Mouse (Mus musculus) CH12.LX (cell line): ENCODE measurements at regions not wholly inside any gene's neighbourhood (a gene's known extent, or its start where the extent isn't known, plus 50 kb on each side); places are given as distances from the start of the nearest gene placed in this dataset.

Experiments used
- DNase-seq: peaks from one replicate; pipeline ENCODE4 v3.0.0-alpha.2; 2013; ENCODE audit errors: extremely low read depth
- H3K27ac ChIP-seq: 2 replicates; pipeline ENCODE4 v1.5.1; 2012; ENCODE audit warnings: low read depth, mild to moderate bottlenecking, control low read depth, moderate library complexity; ENCODE audit not compliant: insufficient read depth
- H3K27me3 ChIP-seq: replicated peaks from 2 replicates; pipeline ENCODE3; 2012; ENCODE audit warnings: inconsistent platforms
- H3K36me3 ChIP-seq, 2 experiments: replicated peaks in 1 of 2; 2 replicates each; pipeline versions ENCODE3 to v1.6.1; 2012; ENCODE audit warnings: inconsistent platforms in 1 of 2, low read length in 1 of 2, mild to moderate bottlenecking in 1 of 2, mixed read lengths in 1 of 2, moderate library complexity in 1 of 2; ENCODE audit not compliant: control insufficient read depth in 1 of 2, insufficient read depth in 1 of 2
- H3K4me1 ChIP-seq, 2 experiments: 2 replicates each; pipeline ENCODE4 v1.6.1; 2012; ENCODE audit warnings: inconsistent platforms in 1 of 2, moderate library complexity in 1 of 2; ENCODE audit not compliant: insufficient read depth in 2 of 2, control insufficient read depth in 1 of 2
- H3K4me2 ChIP-seq: 2 replicates; pipeline ENCODE4 v1.6.1; 2012; ENCODE audit warnings: low read depth, mild to moderate bottlenecking, control low read depth; ENCODE audit not compliant: poor library complexity, insufficient read depth, severe bottlenecking
- H3K4me3 ChIP-seq, 3 experiments: fragments of 150-350 bp in 1 of 3; sonication (generic) in 1 of 3; replicated peaks in 1 of 3; 2 replicates each; pipeline versions ENCODE3 to v1.5.1; 2011 to 2012; ENCODE audit warnings: low read depth in 2 of 3, low read length in 2 of 3, mild to moderate bottlenecking in 2 of 3, moderate library complexity in 2 of 3, control low read depth in 1 of 3, improper control_type of control experiment in 1 of 3, inconsistent platforms in 1 of 3, mixed read lengths in 1 of 3; ENCODE audit not compliant: poor library complexity in 1 of 3
- H3K79me2 ChIP-seq: replicated peaks from 2 replicates; pipeline ENCODE4 v1.6.1; 2012; ENCODE audit warnings: mild to moderate bottlenecking, moderate library complexity; ENCODE audit not compliant: control insufficient read depth, poor library complexity, insufficient read depth, severe bottlenecking; ENCODE audit errors: extremely low read depth
- H3K9ac ChIP-seq: 2 replicates; pipeline ENCODE4 v1.6.1; 2012; ENCODE audit warnings: low read depth, mild to moderate bottlenecking, control low read depth, moderate library complexity; ENCODE audit not compliant: insufficient read depth
- H3K9me3 ChIP-seq: replicated peaks from 2 replicates; pipeline ENCODE3; 2012; ENCODE audit warnings: low read length, inconsistent platforms, mixed read lengths
- BHLHE40 ChIP-seq: IDR thresholded peaks from 2 replicates; pipeline ENCODE4 v1.6.1; 2011; ENCODE audit warnings: mild to moderate bottlenecking, low read depth, low read length, improper control_type of control experiment
- CHD1 ChIP-seq: IDR thresholded peaks from 2 replicates; pipeline ENCODE4 v1.6.1; 2012; ENCODE audit warnings: low read depth, low read length, improper control_type of control experiment, inconsistent platforms
- CHD2 ChIP-seq: IDR thresholded peaks from 2 replicates; pipeline ENCODE4 v1.6.1; 2011; ENCODE audit warnings: low read length, improper control_type of control experiment
- CTCF ChIP-seq, 2 experiments: IDR thresholded peaks in 1 of 2; conservative IDR thresholded peaks in 1 of 2; 2 replicates each; pipeline ENCODE4 v1.5.1; 2011 to 2012; ENCODE audit warnings: low read depth in 2 of 2, low read length in 2 of 2, improper control_type of control experiment in 1 of 2, inconsistent platforms in 1 of 2, mild to moderate bottlenecking in 1 of 2, moderate library complexity in 1 of 2
- ELF1 ChIP-seq: IDR thresholded peaks from 2 replicates; pipeline ENCODE4 v1.6.1; 2014; ENCODE audit warnings: low read depth, mild to moderate bottlenecking, inconsistent platforms, low read length, improper control_type of control experiment
- EP300 ChIP-seq: IDR thresholded peaks from 2 replicates; pipeline ENCODE4 v1.6.1; 2011; ENCODE audit warnings: low read length, improper control_type of control experiment
- ETS1 ChIP-seq: conservative IDR thresholded peaks from 2 replicates; pipeline ENCODE4 v1.6.1; 2012; ENCODE audit warnings: low read depth, mild to moderate bottlenecking, inconsistent platforms, low read length, improper control_type of control experiment, moderate library complexity
- HCFC1 ChIP-seq: IDR thresholded peaks from 2 replicates; pipeline ENCODE4 v1.6.1; 2012; ENCODE audit warnings: low read depth, mild to moderate bottlenecking, inconsistent platforms, low read length, improper control_type of control experiment
- JUN ChIP-seq: IDR thresholded peaks from 2 replicates; pipeline ENCODE4 v1.6.1; 2011; ENCODE audit warnings: low read depth, mild to moderate bottlenecking, low read length, improper control_type of control experiment, moderate library complexity; ENCODE audit not compliant: insufficient read depth
- JUND ChIP-seq: conservative IDR thresholded peaks from 2 replicates; pipeline ENCODE4 v1.6.1; 2011; ENCODE audit warnings: low read depth, low read length, improper control_type of control experiment
- MAZ ChIP-seq: IDR thresholded peaks from 2 replicates; pipeline ENCODE4 v1.6.1; 2012; ENCODE audit warnings: low read depth, mild to moderate bottlenecking, inconsistent platforms, low read length, improper control_type of control experiment, moderate library complexity
- MXI1 ChIP-seq: IDR thresholded peaks from 2 replicates; pipeline ENCODE4 v1.6.1; 2011; ENCODE audit warnings: mild to moderate bottlenecking, low read depth, low read length, improper control_type of control experiment
- MYC ChIP-seq: IDR thresholded peaks from 2 replicates; pipeline ENCODE4 v1.6.1; 2011; ENCODE audit warnings: low read depth, mild to moderate bottlenecking, improper control_type of control experiment, low read length
- NRF1 ChIP-seq: IDR thresholded peaks from 2 replicates; pipeline ENCODE4 v1.6.1; 2014; ENCODE audit warnings: low read depth, mild to moderate bottlenecking, inconsistent platforms, low read length, improper control_type of control experiment, moderate library complexity
- PAX5 ChIP-seq: IDR thresholded peaks from 2 replicates; pipeline ENCODE4 v1.6.1; 2012; ENCODE audit warnings: low read length, inconsistent platforms, mixed read lengths
- POLR2AphosphoS2 ChIP-seq: IDR thresholded peaks from 2 replicates; pipeline ENCODE4 v1.6.1; 2011; ENCODE audit warnings: low read depth, low read length, improper control_type of control experiment
- RAD21 ChIP-seq: IDR thresholded peaks from 2 replicates; pipeline ENCODE4 v1.6.1; 2011; ENCODE audit warnings: low read depth, mild to moderate bottlenecking, low read length, improper control_type of control experiment, moderate library complexity
- RCOR1 ChIP-seq: conservative IDR thresholded peaks from 2 replicates; pipeline ENCODE4 v1.6.1; 2012; ENCODE audit warnings: low read depth, mild to moderate bottlenecking, inconsistent platforms, low read length, improper control_type of control experiment
- SMC3 ChIP-seq: IDR thresholded peaks from 2 replicates; pipeline ENCODE4 v1.6.1; 2011; ENCODE audit warnings: low read depth, low read length, improper control_type of control experiment
- TBP ChIP-seq: conservative IDR thresholded peaks from 2 replicates; pipeline ENCODE4 v1.6.1; 2011; ENCODE audit warnings: low read depth, low read length, improper control_type of control experiment
- TCF12 ChIP-seq: IDR thresholded peaks from 2 replicates; pipeline ENCODE4 v1.6.1; 2014; ENCODE audit warnings: low read depth, mild to moderate bottlenecking, inconsistent platforms, low read length, improper control_type of control experiment
- UBTF ChIP-seq: IDR thresholded peaks from 2 replicates; pipeline ENCODE4 v1.6.1; 2012; ENCODE audit warnings: low read depth, mild to moderate bottlenecking, inconsistent platforms, low read length, improper control_type of control experiment, moderate library complexity
- USF1 ChIP-seq: IDR thresholded peaks from 2 replicates; pipeline ENCODE4 v1.6.1; 2014; ENCODE audit warnings: low read depth, mild to moderate bottlenecking, inconsistent platforms, low read length, improper control_type of control experiment
- ZC3H11A ChIP-seq: IDR thresholded peaks from 2 replicates; pipeline ENCODE4 v1.6.1; 2012; ENCODE audit warnings: low read depth, mild to moderate bottlenecking, inconsistent platforms, low read length, improper control_type of control experiment
- ZKSCAN1 ChIP-seq: IDR thresholded peaks from 2 replicates; pipeline ENCODE4 v1.6.1; 2012; ENCODE audit warnings: low read depth, inconsistent platforms, low read length, improper control_type of control experiment, borderline replicate concordance
- ZMIZ1 ChIP-seq: IDR thresholded peaks from 2 replicates; pipeline ENCODE4 v1.6.1; 2012; ENCODE audit warnings: low read depth, mild to moderate bottlenecking, inconsistent platforms, low read length, improper control_type of control experiment
- ZNF384 ChIP-seq: IDR thresholded peaks from 2 replicates; pipeline ENCODE4 v1.6.1; 2012; ENCODE audit warnings: low read depth, low read length, improper control_type of control experiment, inconsistent platforms
- dilution Hi-C: fragments of 300-500 bp; cut with MboI; formaldehyde crosslinking; loops from 2 replicates; pipeline ENCODE4 v1.14.3; 2020; ENCODE audit warnings: low sequenced_read_pairs; ENCODE audit not compliant: extremely low pct_unique_long_range_greater_than_20kb, extremely low pct_ligation_motif_present
- in situ Hi-C: fragments of 300-500 bp; cut with MboI; formaldehyde crosslinking; loops from 3 replicates; pipeline ENCODE4 v1.14.3; 2019; ENCODE audit warnings: low sequenced_read_pairs, low pct_ligation_motif_present, low pct_unique_long_range_greater_than_20kb, mixed read lengths

DNA sequence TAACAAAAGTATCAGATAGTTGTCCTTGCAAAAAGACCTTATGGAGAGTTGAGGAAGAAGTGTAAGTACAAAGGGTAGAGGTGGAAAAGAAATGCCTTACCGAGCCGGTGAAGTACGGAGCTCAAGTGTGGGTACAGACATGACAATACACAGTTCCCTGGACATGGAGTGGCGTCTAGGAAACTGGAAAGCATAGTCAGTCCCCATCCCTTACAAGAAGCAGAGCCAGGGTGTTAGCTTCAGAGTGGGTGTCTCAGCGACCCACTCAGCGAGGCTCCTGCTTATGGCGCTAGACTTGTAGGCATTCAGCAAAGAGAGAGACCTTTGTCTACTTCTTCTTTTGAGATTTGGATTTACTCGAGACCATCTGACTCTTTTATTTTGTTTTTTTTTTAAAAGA is 189.8 kb downstream of the Abcc12 start:
- Histone ChIP-seq H3K4me3 (no peak overlapping the region), H3K9ac (no peak overlapping the region), H3K79me2 (no peaks in the 10 kb centered on the region), H3K4me2 (no peak overlapping the region), H3K4me1 (no peaks in the 10 kb centered on the region), H3K9me3 (no peaks in the 10 kb centered on the region), H3K27me3 (no peaks in the 10 kb centered on the region), H3K27ac (no peak overlapping the region), H3K36me3 (no peaks in the 10 kb centered on the region)
- dilution Hi-C loops (no loop called here), in situ Hi-C loops (no loop called here)
- no peak for DNase-seq
- TF ChIP-seq ZNF384: no peak
- no peak for TF ChIP-seq ZKSCAN1
- no peak for TF ChIP-seq CHD2
- TF ChIP-seq USF1: no peak
- no peak for TF ChIP-seq RAD21
- no peak for TF ChIP-seq TBP
- no peak for TF ChIP-seq MYC
- TF ChIP-seq EP300: no peak
- TF ChIP-seq NRF1: no peak
- no peak for TF ChIP-seq UBTF
- no peak for TF ChIP-seq ETS1
- no peak for TF ChIP-seq BHLHE40
- no peak for TF ChIP-seq CTCF (conservative IDR thresholded peaks at IDR 0.05 in 1 of 2, IDR thresholded peaks at IDR 0.05 in 1 of 2; ENCODE audit: low read depth in 2 of 2, low read length in 2 of 2)
- TF ChIP-seq ZMIZ1: no peak
- no peak for TF ChIP-seq HCFC1

DNA sequence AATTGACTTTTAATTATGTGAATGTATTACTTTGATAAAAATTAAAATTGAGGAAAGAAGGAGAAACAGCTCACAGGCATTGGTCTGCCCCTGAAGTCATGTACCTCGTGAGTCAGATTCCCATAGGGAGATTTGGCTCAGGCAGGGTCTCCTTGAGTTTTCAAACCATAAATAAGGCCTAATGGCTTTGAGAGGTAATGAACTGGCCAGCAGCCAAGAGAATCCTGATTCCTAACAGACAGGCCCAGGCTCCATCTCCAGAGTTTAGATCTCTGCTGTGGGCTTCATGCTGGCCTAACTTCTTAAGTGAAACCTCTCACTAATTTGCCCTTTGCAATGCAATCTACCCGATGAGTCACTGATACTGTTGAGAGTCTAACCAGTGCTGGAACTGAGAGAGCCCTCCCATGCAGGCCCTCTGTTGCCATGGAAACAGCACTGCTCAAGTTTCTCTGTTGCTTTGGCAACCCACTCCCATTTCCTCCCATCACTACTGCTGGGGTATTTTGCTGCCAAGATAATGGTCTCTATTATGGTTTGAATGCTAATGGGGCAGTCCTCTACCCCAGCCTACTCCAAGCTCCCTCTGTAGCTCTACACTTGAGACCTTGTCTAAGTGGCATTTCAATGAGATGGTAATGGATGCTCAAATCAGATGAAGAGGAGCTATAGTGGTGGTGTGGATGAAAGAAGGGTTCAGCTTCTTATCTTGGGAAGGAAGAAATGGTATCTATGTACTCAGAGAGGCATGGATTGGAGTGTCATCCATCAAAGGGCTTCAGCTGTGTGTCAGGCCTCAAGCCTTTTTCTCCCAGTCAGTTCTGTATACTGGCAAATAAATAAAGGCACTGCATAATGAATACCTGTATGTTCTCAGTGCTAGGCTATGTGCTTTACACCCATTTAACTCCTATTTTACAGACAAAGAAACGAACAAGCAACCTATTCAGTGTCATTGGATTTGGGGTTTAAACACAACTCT is 190.5 kb downstream of the Abcc12 start:
- Histone ChIP-seq H3K27me3 (no peaks in the 10 kb centered on the region), H3K4me1 (no peaks in the 10 kb centered on the region), H3K79me2 (no peaks in the 10 kb centered on the region), H3K36me3 (no peaks in the 10 kb centered on the region), H3K4me3 (no peak overlapping the region), H3K9me3 (no peaks in the 10 kb centered on the region), H3K27ac (no peak overlapping the region), H3K9ac (no peak overlapping the region), H3K4me2 (no peak overlapping the region)
- TF ChIP-seq SMC3: no peak
- TF ChIP-seq CTCF (conservative IDR thresholded peaks at IDR 0.05 in 1 of 2, IDR thresholded peaks at IDR 0.05 in 1 of 2; ENCODE audit: low read depth in 2 of 2, low read length in 2 of 2): no peak
- TF ChIP-seq CHD2: no peak
- TF ChIP-seq JUN: no peak
- TF ChIP-seq CHD1: no peak
- no peak for TF ChIP-seq RCOR1
- no peak for TF ChIP-seq JUND
- no peak for TF ChIP-seq ELF1
- no peak for TF ChIP-seq MAZ
- TF ChIP-seq HCFC1: no peak
- TF ChIP-seq ZKSCAN1: no peak
- TF ChIP-seq PAX5: no peak
- TF ChIP-seq MXI1: no peak
- no peak for TF ChIP-seq TCF12
- no peak for TF ChIP-seq ZMIZ1
- TF ChIP-seq RAD21: no peak
- TF ChIP-seq ZC3H11A: no peak
- no peak for TF ChIP-seq POLR2AphosphoS2
- in situ Hi-C loops (no loop called here), dilution Hi-C loops (no loop called here)
- peak; percentile 29 for DNase-seq
